Mouse (Mus musculus) left cerebral cortex, postnatal 36 days (tissue): ENCODE measurements around the gene Ankfy1. TPM values are rescaled to one million over a fixed set of nuclear protein-coding genes. Genes with fewer than 3 reads are reported as not detected.

Source experiments
- microRNA-seq: library from miRNA; unstranded; fragments of <30 nt; microRNA quantifications from one replicate; pipeline ENCODE4 v1.2.0, GENCODE M21; 2022
- total RNA-seq, 2 experiments: library from RNA; stranded (reverse); gene quantifications; 2 replicates each; pipeline ENCODE4 v1.2.3; 2021

Ankfy1 gene
- total RNA-seq, 2 experiments from 2014 or later = 29.6 to 41.0 TPM

Small RNAs within 50 kb of the gene (microRNA-seq; reads per million reads assigned to microRNA genes)
- gene Gm25678 = not detected

Other genes with a start within 250 kb of the Ankfy1 start
- gene Mybbp1a, start 248.7 kb upstream of the Ankfy1 start, total RNA-seq = 10 to 100 TPM; 42.8 to 50.2 TPM
- 10 to 100 TPM; 53.6 to 69.9 TPM for gene Spns2, start 200.1 kb upstream of the Ankfy1 start, total RNA-seq
- under 1 TPM; 0.17 to 0.57 TPM for gene Spns3, start 139.5 kb upstream of the Ankfy1 start, total RNA-seq
- 10 to 100 TPM; 50.7 to 59.0 TPM for gene Ube2g1, start 82.7 kb upstream of the Ankfy1 start, total RNA-seq
- gene Cyb5d2, start 106.1 kb downstream of the Ankfy1 start, total RNA-seq = 10 to 100 TPM; 16.5 to 17.4 TPM
- gene Zzef1, start 106.2 kb downstream of the Ankfy1 start, total RNA-seq = 10 to 100 TPM; 38.1 to 50.0 TPM